Mouse (Mus musculus): Measurements from ENCODE around the gene Shisa7. TPM values are rescaled to one million over a fixed set of nuclear protein-coding genes. Genes with fewer than 3 reads are reported as not detected.
A peak's percentile ranks its signal among the peaks of the same experiment; 100 is the strongest.
"Not testable (repeated sequence)": the region's sequence is repeated elsewhere in the genome, so short reads cannot be mapped to it uniquely, and the experiment has no call there.

Shisa7 gene
- polyA plus RNA-seq (2015; fragmentation: Nextera tagmentation; extraction: Ambion mirVana), result not detected in 2 replicates

DNA sequence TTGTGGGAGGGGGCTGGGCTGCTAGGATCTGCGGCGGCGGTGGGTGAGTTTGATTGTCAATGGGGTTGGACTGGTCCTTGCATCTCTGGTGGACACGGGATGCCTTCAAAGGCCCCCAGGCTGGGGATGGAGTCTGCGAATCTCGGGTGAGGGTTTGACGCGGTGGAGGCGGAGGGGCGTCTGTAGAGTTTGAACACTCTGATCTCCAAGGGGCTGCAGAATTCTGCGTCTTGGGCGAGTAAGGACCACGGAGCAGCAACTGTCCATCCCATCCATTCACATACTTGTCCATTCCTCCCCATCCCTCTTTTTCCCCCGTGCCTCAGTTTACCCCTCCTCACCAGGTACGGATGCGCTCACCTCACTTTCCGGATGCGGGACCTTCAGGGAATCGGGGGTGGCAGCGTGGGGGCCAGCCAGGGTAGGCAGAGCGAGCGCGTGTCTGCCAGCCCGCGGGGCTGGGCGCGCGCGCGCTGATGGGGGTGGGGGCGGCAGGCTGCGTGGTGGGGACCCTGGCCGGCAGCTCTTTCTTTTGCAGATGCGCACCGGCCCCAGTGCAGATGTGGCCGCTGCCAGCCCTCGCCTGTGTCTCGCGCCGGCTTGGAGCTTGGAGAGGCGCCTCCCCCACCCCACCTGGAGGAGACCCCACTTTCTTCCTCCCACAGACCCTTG lies at the start of gene Shisa7:
Gene Shisa7, minus strand, starts transcription at position 452 of the 672 bp plus-strand sequence.
- no peak for DNase-seq (ENCODE audit: low spot score)

DNA sequence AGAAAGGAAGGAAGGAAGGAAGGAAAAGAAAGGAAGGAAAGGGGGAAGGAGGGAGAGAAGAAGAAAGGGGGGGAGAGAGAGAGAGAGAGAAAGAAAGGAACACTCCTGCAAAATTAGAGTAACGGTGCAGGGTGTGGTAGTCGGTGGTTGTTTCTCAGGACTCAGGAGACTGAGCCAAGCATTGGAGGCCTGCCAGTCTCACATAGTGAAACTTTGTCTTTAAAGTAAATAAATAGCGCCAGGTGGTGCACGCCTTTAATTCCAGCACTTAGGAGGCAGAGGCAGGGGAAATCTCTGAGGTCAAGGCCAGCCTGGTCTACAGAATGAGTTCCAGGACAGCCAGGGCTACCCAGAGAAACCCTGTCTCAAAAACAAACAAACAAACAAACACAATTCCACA lies 42.2 kb upstream of the Shisa7 start:
- no peak for DNase-seq (ENCODE audit: low spot score)

DNA sequence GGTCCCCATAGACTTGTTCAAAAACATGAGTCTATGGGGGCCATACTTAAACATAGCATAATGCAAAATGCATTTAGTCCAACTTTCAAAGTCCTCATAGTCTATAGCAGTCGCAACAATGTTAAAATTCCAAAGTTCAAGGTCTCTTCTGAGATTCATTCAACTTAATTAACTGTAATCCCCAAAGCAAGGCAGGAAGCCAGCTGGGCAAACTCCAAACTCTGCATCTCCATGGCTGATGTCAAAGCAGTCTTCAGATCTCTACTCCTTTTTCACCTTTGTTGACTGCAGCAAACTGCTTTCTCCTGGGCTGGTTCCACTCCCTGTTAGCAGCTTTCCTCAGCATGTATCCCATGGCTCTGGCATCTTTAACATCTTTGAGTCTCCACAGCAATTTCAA lies 34.5 kb upstream of the Shisa7 start:
- not testable (repeated sequence) for DNase-seq (ENCODE audit: low spot score)

DNA sequence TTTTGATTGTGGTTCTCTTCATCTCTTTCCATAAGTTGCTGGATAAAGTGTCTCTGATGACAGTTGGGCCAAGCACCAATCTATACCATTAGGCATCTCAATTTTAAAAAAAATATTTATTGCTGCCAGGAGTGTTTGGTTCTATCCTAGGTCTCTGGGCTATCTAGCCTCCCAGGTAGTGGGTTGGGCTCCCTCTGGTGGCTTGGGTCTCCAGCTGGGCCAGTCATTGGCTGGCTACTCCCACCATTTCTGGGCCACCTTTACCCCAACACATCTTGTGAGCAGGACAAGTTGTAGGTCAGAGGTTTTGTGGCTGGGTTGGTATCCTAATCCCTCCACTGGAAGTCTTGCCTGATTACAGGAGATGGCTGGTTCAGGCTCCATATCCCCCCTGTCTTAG lies 33.7 kb upstream of the Shisa7 start:
- DNase-seq (ENCODE audit: low spot score), result peak; percentile 32

DNA sequence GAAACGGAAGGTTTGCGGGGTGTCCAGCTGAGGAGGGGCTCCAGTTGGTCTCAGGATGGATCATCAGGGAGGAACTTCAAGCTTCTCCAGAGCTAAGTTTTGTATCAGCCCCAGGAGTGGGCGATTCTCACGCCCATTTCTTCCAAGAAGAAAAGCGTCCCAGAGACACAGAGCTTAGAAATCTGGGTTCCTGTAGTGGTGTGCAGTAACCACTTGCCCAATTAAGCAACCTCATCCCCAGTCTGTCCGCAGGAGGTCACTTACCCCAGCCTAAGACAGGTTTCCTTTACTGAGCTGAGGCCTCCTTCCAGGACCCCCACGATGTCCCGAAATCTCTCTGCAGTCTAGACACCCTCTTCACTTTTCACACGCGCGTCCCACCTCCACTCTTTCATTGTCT lies 32.7 kb upstream of the Shisa7 start:
- no peak for DNase-seq (ENCODE audit: low spot score)

DNA sequence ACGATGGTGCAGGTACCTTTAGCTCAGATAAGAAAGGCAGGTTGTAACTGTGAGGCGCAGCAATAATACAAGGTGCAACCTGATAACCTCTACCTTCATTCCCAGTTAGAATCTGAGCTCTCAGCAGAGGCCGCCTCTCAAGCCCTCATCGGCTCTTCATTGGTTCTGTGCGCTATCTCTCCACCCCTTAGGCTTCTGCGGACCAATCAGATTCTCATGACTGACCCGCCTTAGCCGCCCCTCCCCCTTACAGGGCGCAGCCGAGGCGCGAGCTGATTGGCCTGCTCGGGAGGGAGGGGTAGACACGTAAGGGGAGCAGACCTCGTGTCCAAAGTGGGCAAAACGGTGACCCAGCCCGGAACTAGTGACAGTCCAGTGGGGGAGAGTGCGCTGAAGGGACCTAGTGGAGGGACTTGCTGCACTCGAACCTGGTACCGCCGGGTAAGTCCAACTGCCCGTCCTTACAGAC lies 32.3 kb upstream of the Shisa7 start, which contains the start of gene Isoc2a:
Gene Isoc2a, plus strand, starts transcription at position 401 of the 469 bp plus-strand sequence.
- peak; percentile 94 for DNase-seq (ENCODE audit: low spot score)

DNA sequence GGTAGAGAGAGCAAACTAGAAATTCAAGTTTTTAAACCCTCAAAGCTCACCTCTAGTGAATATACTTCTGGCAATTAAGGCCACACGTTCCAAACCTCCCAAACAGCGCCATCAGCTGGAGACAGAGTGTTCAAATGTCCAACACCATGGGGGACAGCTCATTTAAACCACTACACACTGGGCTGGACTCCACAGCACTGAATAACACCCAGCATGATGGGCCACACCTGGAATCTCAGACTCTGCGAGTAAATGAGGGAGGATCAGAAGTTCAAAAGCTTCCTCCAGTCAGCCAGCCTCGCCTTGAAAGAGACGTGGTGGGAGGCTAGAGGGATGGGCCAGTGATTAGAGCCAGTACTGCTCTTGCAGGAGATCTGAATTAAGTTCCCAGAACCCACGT lies 25.6 kb upstream of the Shisa7 start, which contains the start of gene Isoc2b:
Gene Isoc2b, minus strand, starts transcription at position 126 of the 400 bp plus-strand sequence.
- DNase-seq (ENCODE audit: low spot score), result no peak

DNA sequence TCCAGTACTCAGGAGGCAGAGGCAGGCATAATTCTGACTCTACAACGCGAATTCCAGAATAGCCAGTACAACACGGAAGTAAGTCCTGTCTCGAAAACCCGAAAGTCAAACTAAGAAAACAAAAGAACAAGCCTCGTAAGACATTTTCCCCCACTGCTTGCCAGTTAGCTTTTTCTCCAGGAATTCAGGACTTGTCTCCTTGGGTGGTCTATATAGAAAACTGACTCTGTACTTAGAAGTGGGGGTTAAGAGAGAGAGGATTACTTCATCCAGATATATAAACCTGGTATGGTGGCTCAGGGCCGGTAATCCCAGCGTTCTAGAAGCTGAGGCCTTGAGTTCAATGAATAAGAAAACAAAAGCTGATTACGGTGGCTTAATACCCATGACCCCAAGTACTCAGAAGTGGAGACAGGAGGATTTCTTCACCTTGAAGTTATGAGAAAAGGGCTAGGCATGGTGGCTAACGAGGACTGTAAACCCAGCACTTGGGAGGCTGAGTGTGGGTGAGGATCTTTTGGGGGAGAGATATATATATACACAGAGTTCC lies 22.2 kb upstream of the Shisa7 start:
- no peak for DNase-seq (ENCODE audit: low spot score)

DNA sequence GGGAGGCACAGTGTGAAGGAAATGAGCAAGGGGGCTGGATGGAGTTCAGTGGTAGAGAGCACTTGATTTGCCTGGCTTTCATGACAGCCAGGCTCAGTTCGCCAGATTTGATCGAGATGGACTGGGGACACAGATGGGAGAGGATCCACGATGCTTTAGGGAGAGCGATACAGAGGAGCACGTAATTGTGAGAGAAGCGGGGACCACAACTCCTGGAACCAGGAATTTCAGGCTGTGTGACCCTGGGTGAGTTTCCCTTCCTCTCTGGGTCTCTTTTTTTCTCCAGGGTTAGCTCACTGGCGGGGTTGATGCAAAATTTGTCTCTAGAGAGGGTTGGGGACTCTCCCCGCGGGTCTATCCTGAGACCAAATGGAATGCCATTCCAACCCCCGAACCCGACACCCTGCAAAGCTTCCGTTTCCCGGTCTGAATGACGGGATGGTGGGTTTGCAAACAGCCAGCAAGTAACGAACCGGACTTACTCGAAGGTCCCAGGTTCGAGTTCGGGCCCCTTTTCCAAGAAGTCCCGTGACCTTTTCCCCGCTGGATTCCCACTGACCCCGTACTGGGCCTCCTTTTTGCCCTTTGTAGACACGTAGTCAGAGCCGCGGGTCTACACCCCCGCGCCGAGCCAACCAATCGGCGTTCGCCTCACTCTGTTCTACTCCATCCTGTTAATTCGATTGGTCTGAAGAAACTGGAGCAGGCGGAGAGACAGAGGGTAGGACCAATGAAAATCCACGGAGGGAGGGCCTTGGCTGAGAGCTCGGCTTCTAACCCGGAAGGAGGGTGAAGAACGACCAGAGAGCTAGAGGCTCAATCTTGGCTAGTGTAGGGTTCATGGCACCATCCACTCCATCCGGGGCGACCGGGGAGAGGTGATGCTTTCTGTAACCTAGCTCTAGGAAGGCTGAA lies 21.3 kb upstream of the Shisa7 start:
- DNase-seq (ENCODE audit: low spot score), result peak; percentile 97

DNA sequence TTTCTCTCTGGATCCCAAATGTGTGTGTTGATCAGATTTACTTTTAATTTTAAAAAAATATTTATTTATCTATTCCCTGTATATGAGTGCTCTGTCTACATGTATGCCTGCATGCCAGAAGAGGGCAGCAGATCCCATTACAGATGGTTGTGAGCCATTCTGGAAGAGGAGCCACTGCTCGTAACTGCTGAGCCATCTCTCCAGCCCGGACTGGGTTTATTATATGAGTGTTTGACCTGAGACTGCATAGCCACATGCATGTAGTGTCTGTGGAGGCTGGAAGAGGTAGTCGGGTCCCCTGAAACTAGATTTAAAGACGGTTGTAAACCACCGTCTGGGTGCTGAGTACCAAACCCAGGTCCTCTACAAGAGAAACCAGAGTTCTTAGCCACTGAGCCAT lies 20.6 kb upstream of the Shisa7 start:
- peak; percentile 27 for DNase-seq (ENCODE audit: low spot score)

DNA sequence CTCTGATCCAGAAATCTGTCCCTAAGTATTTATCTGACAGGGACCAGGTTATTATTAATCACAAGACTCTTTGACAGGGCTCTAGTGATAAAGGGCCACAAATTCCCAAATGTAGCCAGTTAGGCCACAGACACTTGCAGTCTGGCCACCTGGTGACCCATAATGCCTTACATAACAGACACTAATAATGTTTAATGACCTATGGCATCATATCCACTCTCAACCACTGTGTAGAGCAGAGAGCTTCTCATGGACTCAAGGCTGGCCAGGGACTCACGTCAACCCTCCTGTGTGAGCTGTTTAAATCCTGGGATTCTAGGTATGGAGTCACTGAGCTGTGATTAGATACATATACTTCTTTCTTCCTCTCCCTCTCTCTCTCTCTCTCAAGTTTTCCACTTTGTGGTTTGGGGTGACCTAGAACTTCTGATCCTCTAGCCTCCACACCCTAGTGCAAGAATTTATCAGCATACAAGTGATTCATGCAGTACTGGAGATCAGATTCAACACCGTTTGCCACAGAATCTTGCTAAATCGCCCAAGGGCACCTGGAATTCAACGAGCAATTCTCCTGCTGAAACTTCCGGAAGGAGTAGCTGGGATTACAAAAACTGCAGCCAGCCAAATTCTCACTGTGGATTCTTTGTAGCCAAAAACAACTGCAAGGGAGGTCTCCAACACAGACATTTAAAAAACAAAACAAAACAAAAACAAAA lies 19.8 kb upstream of the Shisa7 start:
- DNase-seq (ENCODE audit: low spot score), result no peak

DNA sequence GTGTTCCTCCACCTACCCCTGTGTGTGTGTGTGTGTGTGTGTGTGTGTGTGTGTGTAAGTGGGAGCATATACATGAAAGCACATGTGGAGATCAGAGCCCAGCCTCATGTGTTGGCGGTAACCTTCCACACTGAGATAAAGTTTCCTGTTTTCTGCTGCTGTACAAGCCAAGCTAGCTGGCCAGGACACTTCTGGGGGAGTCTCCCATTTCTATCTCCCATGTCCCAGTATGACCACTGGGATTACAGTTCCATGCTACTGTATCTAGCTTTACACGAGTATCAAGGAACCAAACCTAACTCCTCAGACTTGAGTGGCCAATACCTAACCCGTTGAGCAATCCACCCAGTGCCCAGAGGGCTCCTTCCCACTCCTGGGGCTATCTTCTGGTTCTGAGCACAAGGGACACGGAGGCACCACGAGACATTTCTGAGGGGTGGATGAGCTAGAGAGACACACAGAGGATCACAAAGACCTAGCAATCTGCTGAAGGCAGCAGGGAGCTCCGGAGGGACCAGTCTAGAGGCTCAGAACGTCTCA lies 19.1 kb upstream of the Shisa7 start:
- no peak for DNase-seq (ENCODE audit: low spot score)

DNA sequence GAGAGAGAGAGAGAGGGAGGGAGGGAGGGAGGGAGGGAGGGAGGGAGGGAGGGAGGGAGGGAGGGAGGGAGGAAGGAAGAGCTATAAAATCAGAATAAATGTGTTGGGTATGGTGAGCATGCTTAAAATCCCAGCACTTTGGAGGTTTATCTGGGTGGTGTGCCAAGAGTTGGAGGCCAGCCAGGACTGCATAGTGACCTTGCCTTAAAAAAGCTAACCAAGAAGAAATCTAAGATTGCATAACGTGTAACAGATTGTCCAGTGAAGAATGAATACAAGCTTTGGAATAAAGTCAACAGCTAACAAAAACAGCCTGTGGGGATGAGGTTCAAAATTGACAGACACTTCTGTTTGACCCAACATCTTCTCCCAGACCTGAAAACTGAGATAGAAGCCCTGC lies 18.5 kb upstream of the Shisa7 start:
- DNase-seq (ENCODE audit: low spot score), result no peak

DNA sequence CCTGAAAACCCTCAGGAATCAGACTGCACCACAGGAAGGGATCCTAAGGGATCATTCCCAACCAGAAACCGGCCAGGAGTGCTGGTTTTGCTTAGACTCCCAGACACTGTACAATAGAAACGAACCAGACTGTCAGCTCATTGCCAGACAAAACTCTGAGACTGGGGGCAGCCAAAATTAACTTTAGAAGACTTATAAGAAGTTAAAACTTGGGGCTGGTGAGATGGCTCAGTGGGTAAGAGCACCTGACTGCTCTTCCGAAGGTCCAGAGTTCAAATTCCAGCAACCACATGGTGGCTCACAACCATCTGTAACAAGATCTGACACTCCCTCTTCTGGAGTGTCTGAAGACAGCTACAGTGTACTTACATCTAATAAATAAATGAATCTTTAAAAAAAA lies 16.4 kb upstream of the Shisa7 start:
- DNase-seq (ENCODE audit: low spot score), result not testable (repeated sequence)

DNA sequence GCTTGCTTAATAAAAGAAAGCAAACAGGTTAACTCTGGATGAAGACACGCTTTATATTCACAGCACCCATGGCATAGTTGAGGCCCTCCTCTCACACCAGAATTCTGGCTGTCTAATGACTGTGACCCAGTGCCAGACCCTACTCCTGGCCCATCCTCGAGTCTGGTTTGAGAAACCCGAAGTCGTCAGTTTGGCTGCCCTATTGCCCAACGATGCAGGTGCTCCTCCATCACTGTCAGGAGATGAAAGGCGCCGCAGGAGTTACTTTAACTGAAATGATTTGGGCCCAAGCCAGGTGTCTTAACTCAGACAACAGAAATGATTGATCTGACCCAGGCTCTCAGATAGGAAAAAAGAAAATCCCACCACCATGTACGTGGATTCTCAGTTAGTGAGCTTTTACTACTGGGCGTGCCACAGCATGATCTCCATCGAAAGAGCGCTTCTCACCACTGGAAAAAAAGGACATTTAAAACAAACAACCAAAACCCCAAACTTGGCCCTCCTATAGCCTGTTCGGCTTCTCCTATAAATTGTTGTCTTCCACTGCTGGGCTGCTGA lies 15.0 kb upstream of the Shisa7 start:
- DNase-seq (ENCODE audit: low spot score), result no peak

DNA sequence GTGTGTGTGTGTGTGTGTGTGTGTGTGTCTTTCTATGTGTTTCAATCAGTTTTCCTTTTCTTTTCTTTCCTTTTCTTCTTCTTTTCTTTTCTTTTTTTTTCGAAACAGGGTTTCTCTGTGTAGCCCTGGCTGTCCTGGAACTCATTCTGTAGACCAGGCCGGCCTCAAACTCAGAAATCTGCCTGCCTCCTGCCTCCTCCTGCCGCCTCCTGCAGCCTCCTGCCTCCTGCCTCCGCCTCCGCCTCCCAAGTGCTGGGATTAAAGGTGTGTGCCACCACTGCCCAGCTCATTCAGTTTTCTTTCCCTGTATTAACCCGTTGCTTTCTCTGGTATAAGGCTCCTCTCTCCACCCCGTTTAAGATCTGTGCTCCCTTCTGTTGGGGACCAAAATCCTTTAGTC lies 12.8 kb upstream of the Shisa7 start:
- no peak for DNase-seq (ENCODE audit: low spot score)

DNA sequence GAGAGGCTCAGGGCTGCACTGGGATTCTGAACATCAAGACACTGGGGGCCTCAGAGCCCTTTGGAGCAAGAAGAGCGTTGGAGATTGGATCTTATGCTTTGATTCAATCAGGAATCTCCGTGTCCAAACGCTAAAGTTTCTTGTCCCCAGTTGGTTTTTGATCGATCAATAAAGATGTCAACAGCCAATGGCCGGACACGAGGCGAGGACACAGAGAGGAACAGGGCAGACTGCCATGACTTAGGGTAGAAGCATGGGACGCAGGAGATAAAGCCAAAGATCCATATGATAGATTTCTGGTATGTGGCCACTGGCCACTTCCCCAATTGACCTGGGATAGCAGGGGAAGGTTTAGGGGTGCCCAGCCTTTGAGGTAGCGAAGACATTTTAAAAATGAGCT lies 12.0 kb upstream of the Shisa7 start:
- DNase-seq (ENCODE audit: low spot score), result no peak

DNA sequence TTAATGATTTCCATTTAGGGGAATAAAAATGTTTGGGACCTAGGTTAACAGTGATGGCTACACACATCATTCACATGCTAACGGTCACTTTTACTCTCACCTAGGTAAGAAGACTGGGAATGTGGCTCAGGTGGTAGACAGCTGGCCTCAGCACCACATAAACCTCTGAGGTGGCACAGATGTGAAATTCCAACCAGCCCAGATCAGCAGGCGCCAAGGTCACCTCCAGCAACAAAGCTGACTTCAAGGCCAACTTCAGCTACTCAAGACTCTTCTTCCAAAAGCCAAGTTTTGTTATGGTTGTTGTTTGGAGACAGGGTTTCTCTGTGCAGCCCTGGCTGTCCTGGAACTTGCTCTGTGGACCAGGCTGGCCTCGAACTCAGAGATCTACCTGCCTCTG lies 9.1 kb upstream of the Shisa7 start:
- DNase-seq (ENCODE audit: low spot score), result no peak

DNA sequence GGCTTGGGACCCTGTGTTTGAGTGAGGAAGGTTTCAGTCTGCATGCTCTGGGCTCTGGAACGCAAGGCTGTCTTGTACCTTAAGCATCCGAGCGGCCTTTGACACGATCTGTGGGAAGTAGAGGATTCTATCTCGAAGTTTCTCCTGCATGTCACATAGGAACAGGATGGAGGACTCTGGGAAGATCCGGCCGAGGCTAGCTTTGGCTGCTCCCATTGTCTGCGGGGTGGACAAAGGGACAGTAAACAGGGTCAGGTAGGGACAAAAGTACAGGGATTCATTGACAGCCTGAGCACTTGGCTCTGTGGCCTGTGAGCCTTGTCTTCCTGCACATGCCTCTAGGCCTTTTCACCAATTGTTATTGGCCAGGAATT lies 6.8 kb upstream of the Shisa7 start:
- no peak for DNase-seq (ENCODE audit: low spot score)

DNA sequence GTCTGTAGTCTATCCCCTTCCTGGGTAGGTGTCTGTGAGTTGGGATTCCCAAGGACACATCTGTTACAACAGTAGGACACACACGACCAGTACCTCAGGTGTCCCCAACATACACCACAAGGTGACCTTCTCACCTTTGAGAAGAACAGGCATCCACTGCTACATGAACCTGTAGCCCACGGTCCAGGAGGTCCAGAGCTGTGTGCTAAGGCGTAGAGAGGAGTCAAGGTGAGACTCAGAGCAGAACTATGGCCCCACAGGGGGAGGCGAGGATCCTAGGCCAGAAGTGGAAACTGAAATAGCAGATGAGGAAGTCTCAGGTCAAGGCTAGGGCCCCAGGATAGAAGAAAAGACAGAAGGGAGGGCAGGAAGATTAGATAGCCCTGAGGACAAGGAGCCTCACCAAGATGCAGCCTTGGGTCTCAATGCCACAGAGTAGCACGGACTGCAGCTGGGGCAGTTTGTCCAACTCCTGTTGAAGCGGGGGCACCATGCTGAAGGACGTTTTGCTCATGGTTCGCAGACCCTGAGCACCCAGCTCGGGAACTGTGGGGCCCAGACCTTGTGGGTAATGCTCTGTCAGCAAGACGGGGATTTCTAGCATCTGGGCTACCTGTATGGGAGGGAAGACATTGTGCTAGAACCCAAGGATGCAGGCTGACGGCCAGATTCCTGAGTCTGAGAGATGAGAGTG lies 6.3 kb upstream of the Shisa7 start:
- DNase-seq (ENCODE audit: low spot score), result no peak

All from thymus, postnatal 0 days (tissue).